Mouse (Mus musculus): Measurements from ENCODE around the gene Gpr157.

The Gpr157 gene

DNA sequence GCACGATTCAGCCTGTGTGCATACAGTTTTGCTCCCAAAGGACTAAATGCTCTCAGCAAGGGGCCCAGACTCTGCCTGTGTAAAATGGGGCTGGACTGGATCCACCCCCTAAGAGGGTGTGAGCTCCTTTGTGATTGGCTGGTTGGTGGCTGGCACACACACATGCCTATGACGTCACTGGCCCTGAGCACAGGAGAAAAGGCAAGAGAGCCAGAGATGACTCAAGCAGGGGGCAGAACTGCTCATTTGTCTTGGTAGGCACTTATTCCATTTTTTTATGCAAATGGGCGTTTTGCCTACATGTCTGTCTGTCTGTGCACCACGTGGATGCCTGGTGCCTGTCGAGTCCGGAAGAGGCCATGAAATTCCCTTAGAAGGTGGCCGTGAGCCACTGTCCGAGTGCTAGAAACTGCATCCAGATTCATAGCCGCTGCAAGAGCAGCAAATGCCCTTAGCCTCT is 50.9 kb downstream of the Gpr157 start:
- ChIA-PET POLR2A (interaction anchor here in 3 of 4 experiments (0.6 to 3.3 kb wide), 33 partner anchors 10 to 471 kb away, joined by 3 to 21 read pairs (median 5); partner anchors contain the start of genes Gpr157 (in 3 of the 3), Slc2a7 (in 2 of the 3) and Spsb1 (in 1 of the 3)), CTCF (interaction anchor here (0.5 to 5.7 kb wide), 42 partner anchors 9 to 297 kb away, joined by 3 to 51 read pairs (median 5); partner anchors contain the start of genes Gpr157 (in 2 of the 4) and Slc2a5 (in 1 of the 4))

DNA sequence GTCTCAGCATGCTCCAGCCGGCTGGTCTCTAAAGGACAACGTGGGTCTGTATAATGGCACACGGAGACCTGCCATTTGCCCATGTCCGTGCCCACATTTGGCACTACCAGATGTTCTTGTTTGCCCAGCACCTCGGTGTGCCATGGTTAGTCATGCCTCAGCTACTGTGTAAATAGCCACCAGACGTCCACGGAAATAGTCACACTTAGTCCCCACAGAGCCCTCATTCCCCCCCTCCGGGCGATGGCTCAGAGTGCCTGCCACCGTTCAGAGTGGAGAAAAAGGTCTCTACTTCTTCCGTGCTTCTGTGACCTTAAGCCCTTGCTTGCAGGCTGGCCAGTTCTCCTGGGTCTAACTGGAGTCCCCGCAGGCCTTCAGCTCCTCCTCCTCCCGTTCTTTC is 51.9 kb downstream of the Gpr157 start:
- ChIA-PET CTCF (interaction anchor here in 3 of 4 experiments (0.9 to 5.7 kb wide), 12 partner anchors 12 to 180 kb away, joined by 3 to 51 read pairs (median 10); no protein-coding TSS in a partner anchor), POLR2A (interaction anchor here in 2 of 4 experiments (0.8 to 3.3 kb wide), 12 partner anchors 9 to 184 kb away, joined by 3 to 21 read pairs (median 8); partner anchors contain the start of genes Slc2a7 (in 2 of the 2) and Spsb1 (in 1 of the 2))

DNA sequence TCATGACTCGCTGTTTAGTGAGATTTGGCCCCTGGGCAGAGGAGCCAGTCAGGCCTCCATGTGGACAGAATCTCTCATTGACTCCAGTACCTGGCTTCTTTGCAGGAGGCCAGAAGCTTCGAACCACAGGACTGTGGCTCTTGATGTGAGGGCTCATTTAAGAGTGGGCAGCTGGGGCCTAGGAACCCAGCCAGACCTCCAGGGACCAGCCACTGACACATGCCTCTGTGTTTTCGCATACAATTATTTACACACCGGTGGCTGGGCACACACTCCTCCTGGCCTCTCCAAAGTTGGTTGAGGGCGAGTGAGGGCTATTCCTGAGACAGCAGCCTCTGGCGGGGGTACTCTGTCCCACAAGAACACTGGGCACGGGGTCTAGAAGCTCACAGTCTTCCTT is 53.2 kb downstream of the Gpr157 start:
- ChIA-PET CTCF (interaction anchor here (0.6 to 2.8 kb wide), 8 partner anchors 10 to 48 kb away, joined by 3 to 10 read pairs (median 5); no protein-coding TSS in a partner anchor), POLR2A (interaction anchor here in 3 of 4 experiments (0.6 to 3.3 kb wide), 11 partner anchors 8 to 88 kb away, joined by 3 to 14 read pairs (median 4); partner anchors contain the start of gene Slc2a7 (in 1 of the 3))

DNA sequence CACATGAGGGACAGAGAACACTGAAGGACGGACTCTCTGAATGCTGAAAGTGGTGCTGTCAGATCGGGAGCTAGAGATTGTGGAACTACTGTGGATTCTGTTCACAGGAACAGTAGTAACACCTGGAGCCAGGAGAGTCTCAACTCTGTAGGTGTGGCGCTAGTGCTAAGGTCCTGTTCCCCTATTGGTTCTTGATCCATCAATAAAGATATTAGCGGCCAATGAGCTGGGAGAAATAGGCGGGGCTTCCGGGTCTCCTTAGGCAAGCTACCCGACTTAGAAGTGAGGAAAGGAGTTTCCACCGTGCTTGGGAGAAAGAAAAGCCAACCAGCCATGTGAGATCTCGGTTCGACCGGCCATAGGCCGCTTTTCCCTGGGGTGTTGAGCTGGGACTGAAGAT is 57.1 kb downstream of the Gpr157 start:
- POLR2A ChIA-PET = interaction anchor here (0.6 to 2.4 kb wide), 52 partner anchors 8 to 1996 kb away, joined by 3 to 13 read pairs (median 4); partner anchors contain the start of genes Gpr157 (in 2 of the 4), Eno1 (in 1 of the 4), H6pd (in 1 of the 4) and Slc2a5 (in 1 of the 4)
- CTCF ChIA-PET = interaction anchor here (0.5 to 2.4 kb wide), 37 partner anchors 9 to 1994 kb away, joined by 3 to 20 read pairs (median 4); partner anchors contain the start of gene Gpr157 (in 2 of the 4)

DNA sequence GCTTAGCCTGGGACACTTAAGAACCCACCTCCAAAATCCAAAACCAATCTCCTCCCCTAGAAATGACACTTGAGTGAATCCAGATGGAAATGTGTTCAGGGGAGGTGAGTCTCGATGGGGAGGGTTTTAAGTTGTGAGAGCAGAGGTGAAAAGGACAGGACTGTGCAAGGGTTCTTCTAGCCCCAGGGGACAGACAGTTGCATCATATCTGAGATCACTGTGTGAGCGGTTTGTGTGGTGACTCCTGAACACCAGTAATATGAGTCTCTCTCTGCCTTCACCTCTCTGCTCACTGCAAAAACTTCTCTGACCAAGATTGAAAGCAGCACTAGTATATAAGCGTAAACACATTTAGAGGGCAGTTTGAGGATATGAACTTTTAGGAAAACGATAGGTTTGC is 59.1 kb downstream of the Gpr157 start:
- ChIA-PET CTCF (interaction anchor here (0.8 to 2.4 kb wide), 7 partner anchors 8 to 339 kb away, joined by 3 to 20 read pairs (median 5); no protein-coding TSS in a partner anchor), POLR2A (interaction anchor here in 2 of 4 experiments (0.7 to 3.3 kb wide), 9 partner anchors 8 to 59 kb away, joined by 3 to 21 read pairs (median 5); partner anchors contain the start of gene Gpr157 (in 2 of the 2))

DNA sequence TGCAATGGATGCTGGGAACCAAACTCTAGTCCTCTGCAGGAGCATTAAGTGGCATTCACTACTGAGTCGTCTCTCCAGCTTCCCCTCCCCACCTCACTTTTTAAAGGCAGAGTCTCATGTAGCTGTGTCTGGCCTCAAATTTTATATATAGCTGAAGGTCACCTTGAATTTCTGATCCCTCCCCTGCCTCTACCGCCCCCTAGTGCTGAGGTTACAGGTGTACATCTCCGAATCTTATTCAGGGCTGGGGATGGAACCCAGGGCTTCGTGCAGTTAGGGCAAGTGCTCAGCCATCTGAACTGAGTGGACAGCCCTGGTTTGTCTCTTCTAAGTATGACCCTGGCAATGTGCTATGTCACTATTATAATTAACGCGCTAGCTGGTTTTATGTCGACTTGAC is 63.9 kb downstream of the Gpr157 start:
- ChIA-PET POLR2A (interaction anchor here in 3 of 4 experiments (0.5 to 1.7 kb wide), 9 partner anchors 11 to 1235 kb away, joined by 3 to 6 read pairs (median 4); no protein-coding TSS in a partner anchor), CTCF (interaction anchor here (0.5 to 4.9 kb wide), 20 partner anchors 10 to 149 kb away, joined by 3 to 42 read pairs (median 4); partner anchors contain the start of gene Gpr157 (in 1 of the 4))

DNA sequence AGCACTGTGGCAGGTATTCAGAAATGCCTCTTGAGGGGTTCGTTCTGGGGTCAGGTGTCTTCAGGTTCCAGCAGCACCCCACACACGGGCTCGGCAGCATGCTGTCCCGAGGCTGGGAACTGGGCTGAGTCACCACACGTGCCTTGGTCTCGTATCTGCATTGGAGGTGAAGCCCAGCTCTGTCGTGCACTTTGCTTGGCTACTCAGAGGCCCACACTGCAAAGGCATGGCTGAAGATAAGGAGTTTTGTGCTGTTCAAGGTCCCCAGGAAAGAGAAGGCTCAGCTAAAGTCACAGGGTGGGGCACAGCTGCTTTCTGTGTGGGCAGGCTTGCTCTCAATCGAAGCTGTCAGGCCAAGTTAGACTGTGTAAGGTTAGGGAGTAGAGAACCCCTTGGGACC is 65.3 kb downstream of the Gpr157 start:
- CTCF ChIA-PET = interaction anchor here (0.6 to 4.9 kb wide), 12 partner anchors 8 to 385 kb away, joined by 3 to 46 read pairs (median 4); no protein-coding TSS in a partner anchor
- POLR2A ChIA-PET = interaction anchor here in 3 of 4 experiments (0.6 to 4.2 kb wide), 12 partner anchors 8 to 116 kb away, joined by 3 to 18 read pairs (median 4); no protein-coding TSS in a partner anchor

DNA sequence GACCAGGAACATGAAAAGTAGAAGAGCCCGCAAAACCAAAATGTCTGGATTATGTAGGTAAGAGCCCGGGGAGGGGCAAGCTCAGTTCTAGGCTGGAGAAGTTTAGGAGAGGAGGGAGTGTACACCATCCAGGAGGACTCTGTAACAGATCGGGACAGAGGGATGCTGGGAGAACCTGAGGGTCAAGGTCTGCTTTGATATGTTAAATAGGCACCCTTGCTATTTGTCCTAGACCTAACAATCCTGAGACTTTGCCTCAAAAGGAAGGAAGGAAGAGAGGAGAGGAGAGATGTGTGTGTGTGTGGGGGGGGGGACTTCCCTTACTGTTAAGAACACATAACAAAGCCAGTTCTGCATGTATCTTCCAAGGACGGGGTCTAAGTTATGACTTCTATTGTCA is 68.1 kb downstream of the Gpr157 start:
- POLR2A ChIA-PET = interaction anchor here (0.5 to 4.2 kb wide), 40 partner anchors 8 to 1365 kb away, joined by 3 to 18 read pairs (median 4); partner anchors contain the start of genes Gpr157 (in 2 of the 4), H6pd (in 2 of the 4) and Eno1 (in 1 of the 4)
- CTCF ChIA-PET = interaction anchor here (0.5 to 4.3 kb wide), 22 partner anchors 7 to 1998 kb away, joined by 3 to 46 read pairs (median 4); partner anchors contain the start of gene Gpr157 (in 1 of the 4)
